Mouse (Mus musculus) CH12.LX (cell line): ENCODE measurements at regions not wholly inside any gene's neighbourhood (a gene's known extent, or its start where the extent isn't known, plus 50 kb on each side); places are given as distances from the start of the nearest gene placed in this dataset.

Experiments used
- DNase-seq: peaks from one replicate; pipeline ENCODE4 v3.0.0-alpha.2; 2013; ENCODE audit errors: extremely low read depth
- H3K27ac ChIP-seq: 2 replicates; pipeline ENCODE4 v1.5.1; 2012; ENCODE audit warnings: low read depth, mild to moderate bottlenecking, control low read depth, moderate library complexity; ENCODE audit not compliant: insufficient read depth
- H3K27me3 ChIP-seq: replicated peaks from 2 replicates; pipeline ENCODE3; 2012; ENCODE audit warnings: inconsistent platforms
- H3K36me3 ChIP-seq, 2 experiments: replicated peaks in 1 of 2; 2 replicates each; pipeline versions ENCODE3 to v1.6.1; 2012; ENCODE audit warnings: inconsistent platforms in 1 of 2, low read length in 1 of 2, mild to moderate bottlenecking in 1 of 2, mixed read lengths in 1 of 2, moderate library complexity in 1 of 2; ENCODE audit not compliant: control insufficient read depth in 1 of 2, insufficient read depth in 1 of 2
- H3K4me1 ChIP-seq, 2 experiments: 2 replicates each; pipeline ENCODE4 v1.6.1; 2012; ENCODE audit warnings: inconsistent platforms in 1 of 2, moderate library complexity in 1 of 2; ENCODE audit not compliant: insufficient read depth in 2 of 2, control insufficient read depth in 1 of 2
- H3K4me2 ChIP-seq: 2 replicates; pipeline ENCODE4 v1.6.1; 2012; ENCODE audit warnings: low read depth, mild to moderate bottlenecking, control low read depth; ENCODE audit not compliant: poor library complexity, insufficient read depth, severe bottlenecking
- H3K4me3 ChIP-seq, 3 experiments: fragments of 150-350 bp in 1 of 3; sonication (generic) in 1 of 3; replicated peaks in 1 of 3; 2 replicates each; pipeline versions ENCODE3 to v1.5.1; 2011 to 2012; ENCODE audit warnings: low read depth in 2 of 3, low read length in 2 of 3, mild to moderate bottlenecking in 2 of 3, moderate library complexity in 2 of 3, control low read depth in 1 of 3, improper control_type of control experiment in 1 of 3, inconsistent platforms in 1 of 3, mixed read lengths in 1 of 3; ENCODE audit not compliant: poor library complexity in 1 of 3
- H3K79me2 ChIP-seq: replicated peaks from 2 replicates; pipeline ENCODE4 v1.6.1; 2012; ENCODE audit warnings: mild to moderate bottlenecking, moderate library complexity; ENCODE audit not compliant: control insufficient read depth, poor library complexity, insufficient read depth, severe bottlenecking; ENCODE audit errors: extremely low read depth
- H3K9ac ChIP-seq: 2 replicates; pipeline ENCODE4 v1.6.1; 2012; ENCODE audit warnings: low read depth, mild to moderate bottlenecking, control low read depth, moderate library complexity; ENCODE audit not compliant: insufficient read depth
- H3K9me3 ChIP-seq: replicated peaks from 2 replicates; pipeline ENCODE3; 2012; ENCODE audit warnings: low read length, inconsistent platforms, mixed read lengths
- BHLHE40 ChIP-seq: IDR thresholded peaks from 2 replicates; pipeline ENCODE4 v1.6.1; 2011; ENCODE audit warnings: mild to moderate bottlenecking, low read depth, low read length, improper control_type of control experiment
- CHD1 ChIP-seq: IDR thresholded peaks from 2 replicates; pipeline ENCODE4 v1.6.1; 2012; ENCODE audit warnings: low read depth, low read length, improper control_type of control experiment, inconsistent platforms
- CHD2 ChIP-seq: IDR thresholded peaks from 2 replicates; pipeline ENCODE4 v1.6.1; 2011; ENCODE audit warnings: low read length, improper control_type of control experiment
- E2F4 ChIP-seq: IDR thresholded peaks from 2 replicates; pipeline ENCODE4 v1.6.1; 2011; ENCODE audit warnings: low read depth, low read length, improper control_type of control experiment; ENCODE audit not compliant: insufficient replicate concordance
- ELF1 ChIP-seq: IDR thresholded peaks from 2 replicates; pipeline ENCODE4 v1.6.1; 2014; ENCODE audit warnings: low read depth, mild to moderate bottlenecking, inconsistent platforms, low read length, improper control_type of control experiment
- ETS1 ChIP-seq: conservative IDR thresholded peaks from 2 replicates; pipeline ENCODE4 v1.6.1; 2012; ENCODE audit warnings: low read depth, mild to moderate bottlenecking, inconsistent platforms, low read length, improper control_type of control experiment, moderate library complexity
- GABPA ChIP-seq: IDR thresholded peaks from 2 replicates; pipeline ENCODE4 v1.6.1; 2012; ENCODE audit warnings: low read depth, low read length, improper control_type of control experiment, inconsistent platforms; ENCODE audit not compliant: insufficient replicate concordance
- HCFC1 ChIP-seq: IDR thresholded peaks from 2 replicates; pipeline ENCODE4 v1.6.1; 2012; ENCODE audit warnings: low read depth, mild to moderate bottlenecking, inconsistent platforms, low read length, improper control_type of control experiment
- IRF4 ChIP-seq: IDR thresholded peaks from 2 replicates; pipeline ENCODE4 v1.6.1; 2014; ENCODE audit warnings: low read depth, mild to moderate bottlenecking, inconsistent platforms, low read length, improper control_type of control experiment
- JUN ChIP-seq: IDR thresholded peaks from 2 replicates; pipeline ENCODE4 v1.6.1; 2011; ENCODE audit warnings: low read depth, mild to moderate bottlenecking, low read length, improper control_type of control experiment, moderate library complexity; ENCODE audit not compliant: insufficient read depth
- KAT2A ChIP-seq: IDR thresholded peaks from 2 replicates; pipeline ENCODE4 v1.6.1; 2012; ENCODE audit warnings: low read length, improper control_type of control experiment, inconsistent platforms; ENCODE audit not compliant: insufficient replicate concordance
- MAFK ChIP-seq: IDR thresholded peaks from 2 replicates; pipeline ENCODE4 v1.6.1; 2011; ENCODE audit warnings: low read length, improper control_type of control experiment; ENCODE audit not compliant: insufficient replicate concordance
- MAZ ChIP-seq: IDR thresholded peaks from 2 replicates; pipeline ENCODE4 v1.6.1; 2012; ENCODE audit warnings: low read depth, mild to moderate bottlenecking, inconsistent platforms, low read length, improper control_type of control experiment, moderate library complexity
- MEF2A ChIP-seq: IDR thresholded peaks from 2 replicates; pipeline ENCODE4 v1.6.1; 2014; ENCODE audit warnings: low read depth, mild to moderate bottlenecking, inconsistent platforms, low read length, improper control_type of control experiment, borderline replicate concordance
- MYC ChIP-seq: IDR thresholded peaks from 2 replicates; pipeline ENCODE4 v1.6.1; 2011; ENCODE audit warnings: low read depth, mild to moderate bottlenecking, improper control_type of control experiment, low read length
- NRF1 ChIP-seq: IDR thresholded peaks from 2 replicates; pipeline ENCODE4 v1.6.1; 2014; ENCODE audit warnings: low read depth, mild to moderate bottlenecking, inconsistent platforms, low read length, improper control_type of control experiment, moderate library complexity
- PAX5 ChIP-seq: IDR thresholded peaks from 2 replicates; pipeline ENCODE4 v1.6.1; 2012; ENCODE audit warnings: low read length, inconsistent platforms, mixed read lengths
- POLR2A ChIP-seq: IDR thresholded peaks from 2 replicates; pipeline ENCODE4 v1.6.1; 2011; ENCODE audit warnings: low read depth, mild to moderate bottlenecking, improper control_type of control experiment, low read length
- POLR2AphosphoS2 ChIP-seq: IDR thresholded peaks from 2 replicates; pipeline ENCODE4 v1.6.1; 2011; ENCODE audit warnings: low read depth, low read length, improper control_type of control experiment
- RAD21 ChIP-seq: IDR thresholded peaks from 2 replicates; pipeline ENCODE4 v1.6.1; 2011; ENCODE audit warnings: low read depth, mild to moderate bottlenecking, low read length, improper control_type of control experiment, moderate library complexity
- RCOR1 ChIP-seq: conservative IDR thresholded peaks from 2 replicates; pipeline ENCODE4 v1.6.1; 2012; ENCODE audit warnings: low read depth, mild to moderate bottlenecking, inconsistent platforms, low read length, improper control_type of control experiment
- SIN3A ChIP-seq: IDR thresholded peaks from 2 replicates; pipeline ENCODE4 v1.6.1; 2012; ENCODE audit warnings: low read length, improper control_type of control experiment, inconsistent platforms
- SMC3 ChIP-seq: IDR thresholded peaks from 2 replicates; pipeline ENCODE4 v1.6.1; 2011; ENCODE audit warnings: low read depth, low read length, improper control_type of control experiment
- TBP ChIP-seq: conservative IDR thresholded peaks from 2 replicates; pipeline ENCODE4 v1.6.1; 2011; ENCODE audit warnings: low read depth, low read length, improper control_type of control experiment
- ZKSCAN1 ChIP-seq: IDR thresholded peaks from 2 replicates; pipeline ENCODE4 v1.6.1; 2012; ENCODE audit warnings: low read depth, inconsistent platforms, low read length, improper control_type of control experiment, borderline replicate concordance
- dilution Hi-C: fragments of 300-500 bp; cut with MboI; formaldehyde crosslinking; loops from 2 replicates; pipeline ENCODE4 v1.14.3; 2020; ENCODE audit warnings: low sequenced_read_pairs; ENCODE audit not compliant: extremely low pct_unique_long_range_greater_than_20kb, extremely low pct_ligation_motif_present
- in situ Hi-C: fragments of 300-500 bp; cut with MboI; formaldehyde crosslinking; loops from 3 replicates; pipeline ENCODE4 v1.14.3; 2019; ENCODE audit warnings: low sequenced_read_pairs, low pct_ligation_motif_present, low pct_unique_long_range_greater_than_20kb, mixed read lengths

DNA sequence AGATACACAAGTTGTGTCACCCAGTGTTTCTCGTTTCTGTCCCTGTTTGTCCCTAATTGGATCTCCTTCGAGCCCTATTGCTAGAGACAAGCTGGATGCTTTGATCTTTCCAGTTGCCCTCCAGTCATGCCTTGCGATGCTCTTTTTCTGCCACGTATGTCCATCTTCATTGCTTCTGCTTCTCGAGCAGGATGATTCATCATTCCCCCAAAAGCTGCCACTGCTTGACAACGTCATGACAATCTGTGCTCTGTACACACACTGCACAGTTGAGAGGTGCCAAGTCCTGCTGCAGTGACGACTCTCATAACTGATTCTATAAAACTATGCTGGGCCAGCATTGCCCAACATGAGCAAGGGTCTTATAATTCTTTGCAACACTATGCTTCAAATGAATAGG, 226.2 kb upstream of the Syt1 start:
- Histone ChIP-seq H3K27ac (no peak overlapping the region), H3K9ac (no peak overlapping the region), H3K4me3 (no peak overlapping the region), H3K27me3 (no peaks in the 10 kb centered on the region), H3K9me3 (no peaks in the 10 kb centered on the region), H3K36me3 (no peaks in the 10 kb centered on the region)
- dilution Hi-C loops (no loop called here), in situ Hi-C loops (no loop called here)
- no peak for DNase-seq
- no peak for TF ChIP-seq MYC
- TF ChIP-seq RAD21, result no peak
- no peak for TF ChIP-seq BHLHE40
- TF ChIP-seq JUN, result no peak
- TF ChIP-seq ELF1, result no peak
- TF ChIP-seq GABPA, result no peak
- no peak for TF ChIP-seq POLR2AphosphoS2
- no peak for TF ChIP-seq IRF4
- no peak for TF ChIP-seq PAX5
- TF ChIP-seq HCFC1, result no peak
- no peak for TF ChIP-seq SMC3
- no peak for TF ChIP-seq POLR2A
- no peak for TF ChIP-seq MAFK
- TF ChIP-seq MAZ, result no peak
- no peak for TF ChIP-seq NRF1
- no peak for TF ChIP-seq CHD1
- no peak for TF ChIP-seq RCOR1
- TF ChIP-seq, all 38 proteins: peak for 0
- Histone ChIP-seq H3K79me2 (no peaks in the 10 kb centered on the region), H3K4me2 (no peak overlapping the region), H3K4me1 (no peaks in the 10 kb centered on the region)

- Histone ChIP-seq H3K27me3 (no peaks in the 10 kb centered on the region), H3K4me1 (no peaks in the 10 kb centered on the region), H3K4me2 (no peak overlapping the region), H3K79me2 (no peaks in the 10 kb centered on the region), H3K9me3 (no peaks in the 10 kb centered on the region), H3K9ac (no peak overlapping the region), H3K27ac (no peak overlapping the region), H3K36me3 (no peaks in the 10 kb centered on the region), H3K4me3 (no peak overlapping the region)
- TF ChIP-seq SIN3A (no peak), MEF2A (no peak), RCOR1 (no peak), POLR2AphosphoS2 (no peak), NRF1 (no peak), ETS1 (no peak), RAD21 (no peak), E2F4 (no peak), KAT2A (no peak), ZKSCAN1 (no peak), GABPA (no peak), CHD2 (no peak), MAZ (no peak), PAX5 (no peak), CHD1 (no peak), TBP (no peak)
- no peak for DNase-seq
- dilution Hi-C loops, result no loop called here
- in situ Hi-C loops, result no loop called here
These were observed 216.2 kb upstream of the Syt1 start for GRCm38 (mm10) chr10:109226989-109227388.
